Mouse (Mus musculus) liver, embryonic 14.5 days (tissue): ENCODE data around the gene Pkd1l1.

Experiments used
- CTCF ChIP-seq: IDR thresholded peaks from 2 replicates; pipeline ENCODE4 v1.5.1; 2016; ENCODE audit warnings: antibody characterized with exemption, low read depth, control low read depth
- EP300 ChIP-seq: IDR thresholded peaks from 2 replicates; pipeline ENCODE4 v1.6.1; 2016; ENCODE audit warnings: antibody characterized with exemption, low read depth

DNA sequence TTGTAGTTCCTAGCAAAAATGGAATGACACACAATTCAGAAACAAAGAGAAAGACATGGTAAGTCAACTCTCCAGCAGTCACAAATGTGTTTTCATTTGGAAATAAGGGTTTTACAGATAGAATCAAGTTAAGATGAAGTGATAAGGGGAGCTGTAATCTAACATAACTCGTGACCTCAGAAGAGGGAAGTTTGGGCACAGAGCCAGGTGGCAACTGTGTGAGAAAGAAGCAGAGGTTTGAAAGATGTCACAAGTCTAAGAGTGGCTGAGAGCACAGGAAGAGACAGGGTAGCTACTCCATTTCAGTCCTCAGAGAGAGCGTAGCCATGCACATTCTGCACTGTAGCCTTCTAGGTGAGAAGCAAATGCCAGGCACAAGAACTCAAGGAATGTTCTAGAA lies 180.9 kb downstream of the Pkd1l1 start:
- TF ChIP-seq CTCF (no peak), EP300 (no peak)
